Mouse (Mus musculus) cortical plate, adult 2 months (tissue): ENCODE measurements around the gene Dnah7c. TPM values are rescaled to one million over a fixed set of nuclear protein-coding genes. Genes with fewer than 3 reads are reported as not detected.
"Not testable (repeated sequence)": the region's sequence is repeated elsewhere in the genome, so short reads cannot be mapped to it uniquely, and the experiment has no call there.

Experiments
- H3K27ac ChIP-seq: fragments of 200-500 bp; 2 replicates; pipeline ENCODE4 v1.5.1; 2012; ENCODE audit warnings: low read length, control low read depth, inconsistent platforms; ENCODE audit not compliant: insufficient read depth
- H3K4me1 ChIP-seq: fragments of 200-500 bp; 2 replicates; pipeline ENCODE4 v1.6.1; 2011; ENCODE audit warnings: low read length; ENCODE audit not compliant: control insufficient read depth, insufficient read depth
- H3K4me3 ChIP-seq: fragments of 200-500 bp; 2 replicates; pipeline ENCODE4 v1.5.1; 2011; ENCODE audit warnings: mild to moderate bottlenecking, low read length, control low read depth; ENCODE audit not compliant: insufficient read depth
- CTCF ChIP-seq: fragments of 200-500 bp; IDR thresholded peaks from 2 replicates; pipeline ENCODE4 v1.5.1; 2011; ENCODE audit warnings: mild to moderate bottlenecking, control low read depth, low read length; ENCODE audit not compliant: insufficient read depth; ENCODE audit errors: extremely low read depth
- POLR2A ChIP-seq: fragments of 200-500 bp; IDR thresholded peaks from 2 replicates; pipeline ENCODE4 v1.6.1; 2011; ENCODE audit warnings: mild to moderate bottlenecking, low read length, control low read depth; ENCODE audit not compliant: insufficient read depth; ENCODE audit errors: extremely low read depth
- polyA plus RNA-seq: library from polyadenylated mRNA; depleted of rRNA; stranded (reverse); fragments of >200 nt; gene quantifications from 2 replicates; pipeline ENCODE4 v1.2.3, GENCODE M21; 2012; rRNA removed

The Dnah7c gene
- polyA plus RNA-seq, result 0.44 TPM in 2 replicates

DNA sequence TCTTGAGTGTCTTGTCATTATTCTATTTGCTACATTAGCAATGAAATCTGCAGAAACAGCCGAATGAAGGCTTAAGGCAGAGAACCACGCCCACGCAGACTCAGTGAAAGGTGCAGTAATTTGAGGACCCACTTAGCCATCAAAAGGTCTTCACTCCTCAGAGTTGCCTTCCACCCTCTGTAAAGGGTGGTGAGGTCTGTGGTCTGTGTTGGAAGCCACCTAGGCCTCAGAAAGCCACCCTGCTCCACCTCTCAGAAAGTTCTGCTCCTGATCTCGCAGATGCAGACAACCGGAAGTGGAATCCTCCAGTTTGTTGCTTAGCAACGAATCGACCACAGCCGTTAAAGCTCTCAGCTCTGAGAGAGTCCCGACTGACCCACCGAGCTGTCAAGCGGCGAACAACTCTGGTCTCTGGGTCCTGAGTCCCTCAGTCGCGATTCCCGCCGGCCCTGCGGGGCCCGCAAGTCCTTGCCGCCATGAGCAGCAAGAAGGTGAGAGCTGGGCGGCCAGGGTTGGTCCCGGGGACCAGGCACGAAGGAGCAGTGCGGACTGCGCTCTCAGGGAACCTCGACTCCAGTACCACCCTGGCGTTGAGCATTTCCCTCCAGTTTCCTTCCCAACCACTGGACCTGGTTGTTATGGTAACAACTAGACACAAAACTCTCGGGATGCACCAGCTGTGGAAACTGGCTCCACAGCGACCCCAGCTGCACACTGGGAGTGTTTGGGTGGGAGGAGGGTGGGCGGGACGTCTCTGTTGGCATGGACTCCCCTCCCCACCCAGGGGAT, at the start of gene Dnah7c:
Gene Dnah7c (plus strand): TSS at position 456 of the 789 bp plus-strand sequence.
- peaks cover 2% of the 10 kb centered on the region for H3K4me1 ChIP-seq
- TF ChIP-seq CTCF (0 out of 2 replicates have a peak, but pooled peaks have one; percentile 3), POLR2A (no peak)
- no peak within 1 kb of the TSS for H3K27ac ChIP-seq
- peak within 1 kb of the TSS; percentile 46 for H3K4me3 ChIP-seq

- H3K4me1 ChIP-seq, H3K27ac ChIP-seq, H3K4me3 ChIP-seq: not testable (repeated sequence)
Measured at GRCm38 (mm10) chr1:46380641-46381040, 44.8 kb upstream of the Dnah7c start.

DNA sequence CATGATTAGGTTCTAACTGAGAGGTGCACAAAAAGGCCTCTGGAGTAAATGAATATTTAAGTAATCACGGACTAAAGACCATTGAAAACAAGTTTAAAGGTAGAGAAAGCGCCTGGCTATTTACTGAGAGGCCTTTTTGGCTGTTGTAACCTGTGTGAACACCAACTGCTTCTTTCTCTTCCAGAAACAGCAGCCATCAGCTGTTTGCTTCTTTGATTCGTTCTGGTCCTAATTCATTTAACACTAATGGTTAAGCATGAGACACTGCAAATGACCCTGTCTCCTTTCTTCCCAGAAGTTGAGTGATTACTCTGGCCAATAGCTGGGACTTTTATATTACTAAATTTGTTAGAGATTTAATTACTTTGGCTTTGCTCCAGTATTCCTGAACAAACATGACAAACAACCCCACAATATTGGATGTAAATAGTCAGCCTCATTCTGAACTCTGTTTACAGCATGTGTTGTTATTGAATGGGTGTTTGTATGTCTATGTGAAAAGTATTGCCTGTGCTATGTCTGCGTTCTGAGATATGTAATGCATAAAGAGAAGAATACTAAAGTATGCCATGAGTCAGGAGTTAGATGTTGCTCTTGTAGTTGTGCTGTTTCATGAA, 30.6 kb upstream of the Dnah7c start:
- not testable (repeated sequence) for H3K4me1 ChIP-seq, H3K27ac ChIP-seq, H3K4me3 ChIP-seq

GRCm38 (mm10) chr1:46408324-46409115, 16.9 kb upstream of the Dnah7c start:
- no peak overlapping the region for H3K27ac ChIP-seq
- H3K4me3 ChIP-seq, result no peak overlapping the region
- no peaks in the 10 kb centered on the region for H3K4me1 ChIP-seq
- TF ChIP-seq CTCF (no peak), POLR2A (no peak)

GRCm38 (mm10) chr1:46414798-46415197, 10.6 kb upstream of the Dnah7c start:
- not testable (repeated sequence) for H3K4me1 ChIP-seq, H3K4me3 ChIP-seq, H3K27ac ChIP-seq

- not testable (repeated sequence) for H3K27ac ChIP-seq, H3K4me3 ChIP-seq
Measured at GRCm38 (mm10) chr1:46416946-46417345, 8.4 kb upstream of the Dnah7c start.

DNA sequence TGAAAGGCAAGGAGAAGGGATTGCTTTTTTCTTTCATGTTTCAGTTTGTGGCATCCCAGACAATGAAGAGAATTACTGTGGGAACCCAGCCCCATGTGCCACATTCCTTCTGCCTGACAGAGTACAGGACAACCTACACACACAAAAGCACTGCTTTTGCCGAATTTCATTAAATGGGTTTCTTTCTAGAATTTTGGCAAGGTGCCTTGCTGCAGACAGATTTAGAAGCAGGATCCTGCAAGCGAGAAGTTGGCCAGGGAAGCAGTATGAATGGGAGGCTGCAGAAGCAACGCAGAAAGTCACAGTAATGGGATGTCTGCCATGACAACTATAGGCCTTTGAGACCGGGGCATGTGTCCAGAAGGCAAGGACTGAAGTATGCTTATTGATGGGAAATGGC, 6.4 kb upstream of the Dnah7c start:
- not testable (repeated sequence) for H3K4me3 ChIP-seq, H3K4me1 ChIP-seq, H3K27ac ChIP-seq

More at GRCm38 (mm10) chr1:46416946-46417345, 8.4 kb upstream of the Dnah7c start:
- H3K4me1 ChIP-seq, result not testable (repeated sequence)

DNA sequence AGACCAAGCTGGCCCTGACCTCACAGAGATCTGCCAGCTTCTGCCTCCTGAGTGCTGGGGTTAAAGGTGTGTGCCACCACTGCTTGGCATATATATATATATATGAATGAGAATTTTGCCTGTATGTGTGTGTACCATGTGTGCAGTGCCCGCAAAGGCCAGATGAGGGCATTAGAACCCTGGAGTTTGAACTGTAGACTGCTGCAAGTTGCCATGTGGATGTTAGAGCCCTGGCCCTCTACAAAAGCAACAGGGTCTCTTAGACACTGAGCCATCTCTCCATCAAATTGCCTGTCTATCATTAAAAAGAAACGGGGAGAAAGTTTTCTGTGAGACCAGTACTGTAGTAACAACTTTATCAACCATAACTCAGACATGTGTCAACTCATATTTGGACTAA, 3.0 kb downstream of the Dnah7c start:
- no peak overlapping the region for H3K4me3 ChIP-seq
- peaks cover 2% of the 10 kb centered on the region for H3K4me1 ChIP-seq
- TF ChIP-seq POLR2A (no peak), CTCF (no peak)
- H3K27ac ChIP-seq, result no peak overlapping the region

- H3K27ac ChIP-seq, H3K4me3 ChIP-seq, H3K4me1 ChIP-seq: not testable (repeated sequence)
Measured at GRCm38 (mm10) chr1:46514671-46515070, 89.3 kb downstream of the Dnah7c start.

- no peaks in the 10 kb centered on the region for H3K4me1 ChIP-seq
- no peak overlapping the region for H3K4me3 ChIP-seq
- TF ChIP-seq POLR2A (no peak), CTCF (no peak)
- no peak overlapping the region for H3K27ac ChIP-seq
Measured at GRCm38 (mm10) chr1:46521032-46521431, 95.6 kb downstream of the Dnah7c start.

DNA sequence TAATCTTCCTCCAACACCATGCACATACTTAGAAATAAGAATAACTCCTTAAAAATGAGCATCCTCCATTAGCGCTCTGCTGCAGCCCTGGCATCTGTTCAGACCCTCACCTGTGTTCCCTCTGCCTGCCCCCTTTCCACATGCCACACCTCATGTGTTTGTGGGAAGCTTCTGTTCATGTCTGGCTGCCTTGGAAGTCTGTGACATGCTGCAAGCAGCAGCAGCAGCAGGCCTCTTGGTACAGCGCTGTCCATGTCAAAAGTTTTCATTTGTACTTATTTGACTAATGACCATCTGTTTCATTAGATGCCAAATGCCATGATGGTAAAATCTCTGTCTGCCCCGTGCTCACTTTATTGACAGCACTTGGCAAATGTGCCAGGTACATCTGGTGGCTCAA, 101.1 kb downstream of the Dnah7c start:
- H3K4me1 ChIP-seq, H3K27ac ChIP-seq, H3K4me3 ChIP-seq: not testable (repeated sequence)
